Mouse (Mus musculus) heart, embryonic 11.5 days (tissue): ENCODE measurements at regions not wholly inside any gene's neighbourhood (a gene's known extent, or its start where the extent isn't known, plus 50 kb on each side); places are given as distances from the start of the nearest gene placed in this dataset.

ENCODE experiments used
- ATAC-seq: fragments of 200-750 bp; cut with Nextera tagmentation; replicated peaks from 2 replicates; pipeline ENCODE4 v1.8.0; 2017; ENCODE audit warnings: moderate library complexity; ENCODE audit not compliant: insufficient number of reproducible peaks, low FRiP score, low TSS enrichment
- H3K27ac ChIP-seq: fragments of 300-500 bp; sonication (generic); 2 replicates; pipeline ENCODE4 v1.5.1; 2014; ENCODE audit warnings: mild to moderate bottlenecking, low read depth, low read length
- H3K27me3 ChIP-seq: fragments of 300-500 bp; sonication (generic); 2 replicates; pipeline ENCODE4 v1.6.1; 2014; ENCODE audit warnings: mild to moderate bottlenecking, low read length, mixed read lengths; ENCODE audit not compliant: control insufficient read depth, insufficient read depth
- H3K36me3 ChIP-seq: fragments of 300-500 bp; sonication (generic); 2 replicates; pipeline ENCODE4 v1.6.1; 2014; ENCODE audit warnings: mild to moderate bottlenecking, low read length, moderate library complexity, mixed read lengths; ENCODE audit not compliant: control insufficient read depth, insufficient read depth
- H3K4me1 ChIP-seq: fragments of 300-500 bp; sonication (generic); 2 replicates; pipeline ENCODE4 v1.6.1; 2014; ENCODE audit warnings: low read length; ENCODE audit not compliant: control insufficient read depth, insufficient read depth
- H3K4me2 ChIP-seq: fragments of 300-500 bp; sonication (generic); 2 replicates; pipeline ENCODE4 v1.6.1; 2014; ENCODE audit warnings: mild to moderate bottlenecking, moderate library complexity
- H3K4me3 ChIP-seq: fragments of 300-500 bp; sonication (generic); 2 replicates; pipeline ENCODE4 v1.5.1; 2014; ENCODE audit warnings: low read depth, low read length
- H3K9ac ChIP-seq: fragments of 300-500 bp; sonication (generic); 2 replicates; pipeline ENCODE4 v1.6.1; 2014; ENCODE audit warnings: mild to moderate bottlenecking, low read depth, low read length, moderate library complexity
- H3K9me3 ChIP-seq: fragments of 300-500 bp; sonication (generic); replicated peaks from 2 replicates; pipeline ENCODE4 v1.6.1; 2016; ENCODE audit warnings: low read length; ENCODE audit not compliant: control insufficient read depth
- WGBS: fragments of 180-500 bp; shearing (Covaris S2); extraction: QIAGEN DNeasy Blood & Tissue Kit; methylation state at CpG from one replicate; pipeline ENCODE4 v1.1.7; 2014; ENCODE audit not compliant: insufficient replicate concordance; 5-methylcytosine and 5-hydroxymethylcytosine counted together

GRCm38 (mm10) chr6:93433446-93433845, 490.2 kb upstream of the Adamts9 start:
- WGBS = 69% methylated on average over 1 of the region's 1 CpGs
- Histone ChIP-seq H3K36me3 (no peaks in the 10 kb centered on the region), H3K4me2 (no peak overlapping the region), H3K27ac (no peak overlapping the region), H3K9ac (no peak overlapping the region), H3K4me1 (no peaks in the 10 kb centered on the region), H3K9me3 (no peaks in the 10 kb centered on the region), H3K4me3 (no peak overlapping the region), H3K27me3 (no peaks in the 10 kb centered on the region)
- no peak for ATAC-seq

DNA sequence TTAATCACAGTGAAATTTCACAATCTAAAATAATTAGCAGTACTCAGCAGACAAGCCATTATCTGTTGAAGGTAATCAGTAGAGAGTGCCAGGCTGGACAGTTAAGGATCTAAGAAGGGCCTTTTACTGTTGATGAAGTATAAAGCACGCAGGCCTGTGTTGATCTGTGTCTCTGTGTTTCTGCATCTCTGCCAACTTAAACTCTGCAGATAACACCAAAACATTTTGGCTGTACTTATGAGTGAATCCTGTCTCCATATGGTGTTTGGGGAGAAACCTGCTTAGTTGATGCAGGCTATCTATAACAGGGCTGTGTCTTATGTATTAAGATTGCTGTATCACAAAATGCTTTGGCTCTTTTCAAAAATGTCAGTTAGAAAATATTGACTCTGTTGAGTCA, 482.8 kb upstream of the Adamts9 start:
- Histone ChIP-seq H3K4me3 (no peak overlapping the region), H3K4me2 (no peak overlapping the region), H3K9me3 (no peaks in the 10 kb centered on the region), H3K4me1 (no peaks in the 10 kb centered on the region), H3K9ac (no peak overlapping the region), H3K27ac (no peak overlapping the region), H3K27me3 (no peaks in the 10 kb centered on the region), H3K36me3 (no peaks in the 10 kb centered on the region)
- WGBS = 76% methylated on average over 1 of the region's 1 CpGs
- ATAC-seq = no peak

GRCm38 (mm10) chr6:93422906-93423305, 479.6 kb upstream of the Adamts9 start:
- H3K27ac ChIP-seq = no peak overlapping the region
- 57% methylated on average over 3 of the region's 3 CpGs for WGBS
- no peaks in the 10 kb centered on the region for H3K36me3 ChIP-seq
- no peaks in the 10 kb centered on the region for H3K9me3 ChIP-seq
- H3K27me3 ChIP-seq = no peaks in the 10 kb centered on the region
- ATAC-seq = no peak
- no peak overlapping the region for H3K9ac ChIP-seq
- H3K4me1 ChIP-seq = no peaks in the 10 kb centered on the region
- H3K4me3 ChIP-seq = no peak overlapping the region
- H3K4me2 ChIP-seq = no peak overlapping the region

- no peaks in the 10 kb centered on the region for H3K27me3 ChIP-seq
- no peak for ATAC-seq
- H3K4me3 ChIP-seq = no peak overlapping the region
- no peaks in the 10 kb centered on the region for H3K36me3 ChIP-seq
- no peaks in the 10 kb centered on the region for H3K4me1 ChIP-seq
- 41% methylated on average over 4 of the region's 4 CpGs for WGBS
- no peak overlapping the region for H3K4me2 ChIP-seq
- no peak overlapping the region for H3K9ac ChIP-seq
- no peak overlapping the region for H3K27ac ChIP-seq
- H3K9me3 ChIP-seq = no peaks in the 10 kb centered on the region
Measured at GRCm38 (mm10) chr6:93422253-93422652, 479.0 kb upstream of the Adamts9 start.

- no peak overlapping the region for H3K4me3 ChIP-seq
- H3K36me3 ChIP-seq = no peaks in the 10 kb centered on the region
- peaks cover 5% of the 10 kb centered on the region; the same call in 1 of the 2 replicates for H3K4me1 ChIP-seq
- H3K27ac ChIP-seq = no peak overlapping the region
- no peak overlapping the region for H3K4me2 ChIP-seq
- no peak for ATAC-seq
- WGBS = 88% methylated on average over 6 of the region's 6 CpGs
- no peaks in the 10 kb centered on the region for H3K9me3 ChIP-seq
- no peak overlapping the region for H3K9ac ChIP-seq
- no peaks in the 10 kb centered on the region for H3K27me3 ChIP-seq
Measured at GRCm38 (mm10) chr6:93417625-93418024, 474.3 kb upstream of the Adamts9 start.

DNA sequence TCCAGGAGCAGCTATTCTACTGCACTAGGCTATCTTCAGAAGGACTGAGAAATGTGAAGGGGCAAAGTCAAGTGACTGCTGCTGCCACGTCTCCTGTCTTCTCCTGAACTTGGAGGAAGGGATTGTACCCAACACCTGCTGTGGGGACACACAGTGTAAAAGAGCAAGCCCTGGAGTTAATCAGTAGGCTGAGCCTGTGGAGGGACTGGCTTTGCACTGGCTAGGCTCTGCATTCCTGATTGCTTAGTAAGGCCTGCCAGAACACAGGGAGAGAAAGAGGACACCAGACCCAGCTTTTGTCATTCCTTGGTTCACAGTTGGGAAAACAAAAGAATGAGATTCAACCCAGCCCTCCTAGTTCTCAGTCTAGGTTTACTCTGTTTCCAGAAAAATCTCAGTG, 472.7 kb upstream of the Adamts9 start:
- Histone ChIP-seq H3K27ac (no peak overlapping the region), H3K4me3 (no peak overlapping the region), H3K9me3 (no peaks in the 10 kb centered on the region), H3K4me1 (peaks cover 5% of the 10 kb centered on the region; the same call in 1 of the 2 replicates), H3K4me2 (no peak overlapping the region), H3K36me3 (no peaks in the 10 kb centered on the region), H3K9ac (no peak overlapping the region), H3K27me3 (no peaks in the 10 kb centered on the region)
- WGBS = 32% methylated on average over 1 of the region's 1 CpGs
- ATAC-seq = no peak

DNA sequence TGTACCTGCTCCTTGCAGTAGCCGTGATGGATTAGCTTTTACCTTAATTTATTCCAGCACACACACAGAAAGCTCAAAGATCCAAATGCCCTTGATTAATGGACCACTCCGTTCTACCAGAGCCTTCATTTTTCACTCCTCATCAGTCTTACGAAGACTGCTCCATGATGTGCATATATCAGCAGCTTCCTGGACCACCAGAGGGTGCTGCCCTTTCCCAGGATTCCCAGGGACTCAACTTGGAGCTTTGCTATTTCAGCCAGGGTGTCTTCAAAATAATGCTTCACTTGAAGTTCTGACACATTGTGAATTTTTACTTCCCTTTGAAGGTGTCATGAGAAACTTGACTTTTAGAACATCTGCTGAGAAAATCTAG, 467.8 kb upstream of the Adamts9 start:
- no peak overlapping the region for H3K4me2 ChIP-seq
- no peaks in the 10 kb centered on the region for H3K36me3 ChIP-seq
- WGBS = 71% methylated on average over 3 of the region's 3 CpGs
- no peak overlapping the region for H3K4me3 ChIP-seq
- no peaks in the 10 kb centered on the region for H3K9me3 ChIP-seq
- H3K4me1 ChIP-seq = peaks cover 3% of the 10 kb centered on the region; the same call in 1 of the 2 replicates
- no peaks in the 10 kb centered on the region for H3K27me3 ChIP-seq
- no peak for ATAC-seq
- no peak overlapping the region for H3K9ac ChIP-seq
- no peak overlapping the region for H3K27ac ChIP-seq

DNA sequence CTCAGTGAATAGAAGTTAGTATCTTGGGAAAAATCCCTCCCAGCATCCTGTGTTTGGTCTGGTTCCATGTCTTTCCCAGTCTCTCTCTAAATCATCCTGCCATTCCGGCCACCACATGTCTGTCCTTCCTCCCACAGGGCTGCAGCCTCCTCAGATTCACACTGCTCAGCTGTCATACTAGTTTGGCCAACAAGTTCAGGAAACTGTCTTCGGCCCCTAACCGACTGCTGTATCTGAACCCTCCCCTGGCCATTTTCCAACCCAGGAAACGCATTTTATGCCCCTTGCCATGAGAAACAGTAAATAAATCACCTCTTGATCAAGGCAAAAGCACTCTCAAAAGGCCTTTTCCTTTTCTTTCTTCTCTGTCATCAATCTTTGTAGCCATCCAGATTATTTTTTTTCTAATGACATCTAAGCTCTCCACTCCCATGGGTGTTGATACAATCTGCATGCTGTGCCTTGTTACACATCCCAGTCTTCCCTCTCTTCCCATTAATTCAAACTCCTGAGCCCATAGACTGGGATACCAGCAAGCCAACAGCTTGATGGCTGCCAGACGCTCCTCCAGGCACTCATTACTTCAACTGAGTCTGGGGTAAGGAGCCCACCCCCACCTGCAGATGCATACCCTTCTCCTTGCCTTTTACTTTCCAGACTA, 467.3 kb upstream of the Adamts9 start:
- no peak overlapping the region for H3K4me2 ChIP-seq
- no peaks in the 10 kb centered on the region for H3K36me3 ChIP-seq
- H3K27me3 ChIP-seq = no peaks in the 10 kb centered on the region
- no peaks in the 10 kb centered on the region for H3K4me1 ChIP-seq
- ATAC-seq = no peak
- H3K9ac ChIP-seq = no peak overlapping the region
- 47% methylated on average over 5 of the region's 5 CpGs for WGBS
- H3K4me3 ChIP-seq = no peak overlapping the region
- H3K27ac ChIP-seq = no peak overlapping the region
- no peaks in the 10 kb centered on the region for H3K9me3 ChIP-seq

DNA sequence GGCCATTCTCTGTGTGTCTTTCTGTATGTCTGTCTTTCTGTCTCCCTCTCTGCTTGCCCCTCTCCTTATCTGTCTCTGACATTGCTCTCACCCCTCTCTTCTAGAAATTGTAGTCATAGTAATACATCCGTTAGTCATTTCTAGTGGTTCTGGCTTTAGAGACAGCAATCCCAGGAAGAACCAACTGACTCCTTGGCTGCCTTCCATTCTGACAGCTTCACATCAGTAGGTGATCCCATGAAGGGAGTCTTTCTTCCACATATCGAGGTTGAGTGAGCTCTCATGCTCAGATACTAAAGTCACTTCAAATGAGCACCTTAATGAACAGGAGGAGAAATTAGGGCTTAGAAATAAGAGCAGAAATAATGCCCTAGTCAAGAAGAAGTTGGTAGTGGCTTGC, 455.3 kb upstream of the Adamts9 start:
- no peak overlapping the region for H3K27ac ChIP-seq
- WGBS = 68% methylated on average over 2 of the region's 2 CpGs
- no peak overlapping the region for H3K4me2 ChIP-seq
- H3K36me3 ChIP-seq = no peaks in the 10 kb centered on the region
- no peaks in the 10 kb centered on the region for H3K27me3 ChIP-seq
- ATAC-seq = no peak
- no peak overlapping the region for H3K4me3 ChIP-seq
- H3K9me3 ChIP-seq = no peaks in the 10 kb centered on the region
- H3K4me1 ChIP-seq = no peaks in the 10 kb centered on the region
- H3K9ac ChIP-seq = no peak overlapping the region
